Mouse (Mus musculus) left cerebral cortex, postnatal 14 days (tissue): ENCODE results near the gene Lrrc37a. TPM values are rescaled to one million over a fixed set of nuclear protein-coding genes. Genes with fewer than 3 reads are reported as not detected.

Source experiments
- DNase-seq, 2 experiments: peaks; one replicate each; pipeline ENCODE4 v3.0.0; 2021 to 2022; ENCODE audit warnings: low spot score in 2 of 2, mixed read lengths in 1 of 2
- intact Hi-C: fragments of 180-260 bp; cut with DNase I; formaldehyde crosslinking; loops from one replicate; pipeline ENCODE4 v1.15.1; 2025
- total RNA-seq, 2 experiments: library from RNA; stranded (reverse); gene quantifications; 2 replicates each; pipeline ENCODE4 v1.2.3; 2021

Lrrc37a gene
- total RNA-seq, 2 experiments from 2014 or later, result not detected

- intact Hi-C loops, result no loop called here
- no peak for DNase-seq
These were observed 100.6 kb downstream of the Lrrc37a start for GRCm38 (mm10) chr11:103403776-103404175.

GRCm38 (mm10) chr11:103402738-103403137 lies 101.7 kb downstream of the Lrrc37a start:
- intact Hi-C loops, result no loop called here

GRCm38 (mm10) chr11:103402198-103402597 lies 102.2 kb downstream of the Lrrc37a start:
- intact Hi-C loops, result no loop called here
- peak; percentile 48 to 51 for DNase-seq

More at GRCm38 (mm10) chr11:103402738-103403137, 101.7 kb downstream of the Lrrc37a start:
- DNase-seq, result peak; percentile 22 to 23

Other genes with a start within 250 kb of the Lrrc37a start
- 1 to 10 TPM; 2.6 to 3.8 TPM for gene Map3k14, start 237.1 kb downstream of the Lrrc37a start, total RNA-seq
- gene Arhgap27, start 140.9 kb downstream of the Lrrc37a start, total RNA-seq, result 10 to 100 TPM; 10.8 to 12.4 TPM
- 10 to 100 TPM; 15.5 to 16.9 TPM for gene Plekhm1, start 91.9 kb downstream of the Lrrc37a start, total RNA-seq
- under 1 TPM in 1 of 2 experiments, not detected in 1; 0.04 TPM for gene Gm884, start 116.5 kb upstream of the Lrrc37a start, total RNA-seq
- not detected for gene Lyzl6, start 134.3 kb upstream of the Lrrc37a start, total RNA-seq
- gene Rprml, start 145.0 kb upstream of the Lrrc37a start, total RNA-seq, result 100 to 1,000 TPM; 114 to 120 TPM
- gene Gosr2, start 193.3 kb upstream of the Lrrc37a start, total RNA-seq, result 10 to 100 TPM; 70.9 to 77.0 TPM
- gene Wnt9b, start 245.2 kb upstream of the Lrrc37a start, total RNA-seq, result under 1 TPM in 1 of 2 experiments, not detected in 1; 0.06 TPM